Mouse (Mus musculus): ENCODE measurements around the gene Klk1b1.
"Not testable (repeated sequence)": the region's sequence is repeated elsewhere in the genome, so short reads cannot be mapped to it uniquely, and the experiment has no call there.

Gene Klk1b1

DNA sequence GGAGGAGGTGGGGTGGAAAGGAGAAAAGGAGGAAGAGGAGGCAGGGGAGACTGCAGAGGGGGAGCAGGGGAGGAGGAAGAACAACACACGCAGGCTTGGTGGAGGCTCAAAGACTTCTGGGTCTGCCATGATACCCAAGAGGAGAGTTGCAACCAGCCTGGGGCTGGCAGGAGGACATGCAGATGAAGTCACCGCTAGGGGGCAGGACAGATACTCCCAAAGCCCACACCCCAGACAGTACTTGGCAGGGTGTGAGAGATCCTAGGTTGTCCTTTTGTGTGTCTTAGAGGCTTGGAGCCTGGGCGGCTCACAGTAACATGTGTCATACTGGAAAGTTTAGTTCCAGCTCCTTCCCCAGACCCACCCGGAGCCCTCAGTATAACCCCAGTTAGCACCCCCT, 38.0 kb upstream of the Klk1b1 start:
- Histone ChIP-seq H3K4me3 (replicated peaks; ENCODE audit: low read length) (no peak overlapping the region), H3K27me3 (ENCODE audit: insufficient read depth, low read length) (0 out of 2 replicates have a peak, but pooled peaks cover 2% of the 10 kb centered on the region), H3K9me3 (ENCODE audit: low read length) (0 out of 2 replicates have a peak, but pooled peaks cover 3% of the 10 kb centered on the region), H3K36me3 (ENCODE audit: insufficient read depth, low read length) (no peaks in the 10 kb centered on the region), H3K4me1 (replicated peaks; ENCODE audit: low read depth, low read length) (no peaks in the 10 kb centered on the region)
- peak; percentile 41 for TF ChIP-seq CTCF (conservative IDR thresholded peaks at IDR 0.05; ENCODE audit: low read length)
- no peak for TF ChIP-seq NANOG (IDR thresholded peaks at IDR 0.05; ENCODE audit: borderline replicate concordance, low read length)
- TF ChIP-seq POU5F1 (IDR thresholded peaks at IDR 0.05; ENCODE audit: borderline replicate concordance, low read length), result no peak

DNA sequence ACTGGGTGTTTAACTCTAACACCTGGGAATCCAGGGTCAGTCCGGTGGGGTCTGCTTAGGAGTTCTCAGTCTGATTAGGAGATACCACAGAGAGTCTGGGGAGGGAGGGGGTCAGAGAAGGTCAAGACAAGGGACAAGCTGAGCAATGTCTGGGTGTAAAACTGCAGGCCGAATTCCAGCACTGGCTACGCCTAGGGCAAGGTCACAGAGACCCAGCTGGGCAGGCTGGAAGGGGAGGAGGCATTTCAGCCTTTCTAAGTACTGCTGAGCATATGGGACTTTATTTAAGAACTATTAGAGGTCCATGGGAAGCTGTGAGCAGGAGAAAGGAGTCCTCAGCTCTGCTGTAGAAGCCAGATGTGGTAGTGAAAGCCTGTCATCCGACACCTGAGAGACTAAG, 34.2 kb upstream of the Klk1b1 start:
- Histone ChIP-seq H3K4me1 (replicated peaks; ENCODE audit: low read depth, low read length) (no peaks in the 10 kb centered on the region), H3K36me3 (ENCODE audit: insufficient read depth, low read length) (no peaks in the 10 kb centered on the region), H3K4me3 (replicated peaks; ENCODE audit: low read length) (no peak overlapping the region), H3K27me3 (ENCODE audit: insufficient read depth, low read length) (0 out of 2 replicates have a peak, but pooled peaks cover 2% of the 10 kb centered on the region), H3K9me3 (ENCODE audit: low read length) (0 out of 2 replicates have a peak, but pooled peaks cover 3% of the 10 kb centered on the region)
- TF ChIP-seq CTCF (conservative IDR thresholded peaks at IDR 0.05; ENCODE audit: low read length) (no peak), POU5F1 (IDR thresholded peaks at IDR 0.05; ENCODE audit: borderline replicate concordance, low read length) (no peak), NANOG (IDR thresholded peaks at IDR 0.05; ENCODE audit: borderline replicate concordance, low read length) (no peak)

DNA sequence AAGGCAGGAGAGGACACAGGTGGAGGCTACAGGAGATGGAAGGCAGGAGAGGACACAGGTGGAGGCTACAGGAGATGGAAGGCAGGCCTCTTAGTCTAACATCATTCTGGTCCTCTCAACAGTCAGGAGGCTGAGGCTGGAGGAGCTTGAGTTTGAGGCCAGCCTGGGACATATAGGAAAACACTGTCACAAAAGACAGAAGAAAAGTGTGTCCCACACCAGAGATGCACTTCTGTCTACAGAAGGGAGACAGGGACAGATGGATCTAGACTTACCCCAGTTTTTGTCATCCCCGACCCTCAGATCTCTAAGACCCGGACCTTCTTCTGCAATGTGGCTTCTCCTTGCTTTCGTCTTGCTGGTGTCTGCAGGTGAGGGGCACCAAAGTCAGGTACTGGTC, 33.1 kb upstream of the Klk1b1 start, which contains the start of gene Klk15:
Klk15 (plus strand) TSS at position 301 of the 400 bp plus-strand sequence.
- Histone ChIP-seq H3K4me3 (replicated peaks; ENCODE audit: low read length) (no peak within 1 kb of the TSS), H3K9me3 (ENCODE audit: low read length) (0 out of 2 replicates have a peak, but pooled peaks cover 3% of the 10 kb centered on the region), H3K36me3 (ENCODE audit: insufficient read depth, low read length) (no peaks in the 10 kb centered on the region), H3K27me3 (ENCODE audit: insufficient read depth, low read length) (no peaks in the 10 kb centered on the region), H3K4me1 (replicated peaks; ENCODE audit: low read depth, low read length) (no peaks in the 10 kb centered on the region)
- no peak for TF ChIP-seq POU5F1 (IDR thresholded peaks at IDR 0.05; ENCODE audit: borderline replicate concordance, low read length)
- no peak for TF ChIP-seq NANOG (IDR thresholded peaks at IDR 0.05; ENCODE audit: borderline replicate concordance, low read length)
- TF ChIP-seq CTCF (conservative IDR thresholded peaks at IDR 0.05; ENCODE audit: low read length), result no peak

DNA sequence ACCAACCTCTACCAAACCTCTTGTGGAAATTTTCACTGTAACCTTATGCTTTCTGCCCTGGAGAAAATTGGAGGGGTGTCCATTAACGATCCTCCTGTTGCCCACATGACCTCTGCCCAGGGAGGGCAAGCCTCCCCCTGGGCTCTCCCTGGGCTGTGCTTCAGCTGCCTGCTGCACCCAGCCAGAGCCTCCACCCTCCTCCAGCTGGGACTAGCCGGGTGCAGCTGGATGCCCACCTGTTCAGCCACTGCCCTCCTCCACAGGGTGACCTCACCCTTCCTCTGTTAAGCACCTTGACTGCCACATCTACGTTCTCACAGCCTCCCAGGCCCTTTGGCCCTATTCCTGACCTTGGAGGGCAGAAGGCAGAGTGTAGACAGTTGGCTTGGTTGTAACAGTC, 31.8 kb upstream of the Klk1b1 start:
- no peaks in the 10 kb centered on the region for H3K4me1 ChIP-seq (replicated peaks; ENCODE audit: low read depth, low read length)
- no peaks in the 10 kb centered on the region for H3K36me3 ChIP-seq (ENCODE audit: insufficient read depth, low read length)
- TF ChIP-seq CTCF (conservative IDR thresholded peaks at IDR 0.05; ENCODE audit: low read length), result no peak
- TF ChIP-seq POU5F1 (IDR thresholded peaks at IDR 0.05; ENCODE audit: borderline replicate concordance, low read length), result no peak
- TF ChIP-seq NANOG (IDR thresholded peaks at IDR 0.05; ENCODE audit: borderline replicate concordance, low read length), result no peak
- 0 out of 2 replicates have a peak, but pooled peaks cover 3% of the 10 kb centered on the region for H3K27me3 ChIP-seq (ENCODE audit: insufficient read depth, low read length)
- H3K9me3 ChIP-seq (ENCODE audit: low read length), result peaks cover 12% of the 10 kb centered on the region
- no peak overlapping the region for H3K4me3 ChIP-seq (replicated peaks; ENCODE audit: low read length)

GRCm38 (mm10) chr7:43936551-43936950, 30.0 kb upstream of the Klk1b1 start:
- TF ChIP-seq NANOG (IDR thresholded peaks at IDR 0.05; ENCODE audit: borderline replicate concordance, low read length) (no peak), POU5F1 (IDR thresholded peaks at IDR 0.05; ENCODE audit: borderline replicate concordance, low read length) (no peak), CTCF (conservative IDR thresholded peaks at IDR 0.05; ENCODE audit: low read length) (no peak)
- Histone ChIP-seq H3K27me3 (ENCODE audit: insufficient read depth, low read length) (0 out of 2 replicates have a peak, but pooled peaks cover 3% of the 10 kb centered on the region), H3K4me3 (replicated peaks; ENCODE audit: low read length) (no peak overlapping the region), H3K4me1 (replicated peaks; ENCODE audit: low read depth, low read length) (no peaks in the 10 kb centered on the region), H3K9me3 (ENCODE audit: low read length) (peaks cover 14% of the 10 kb centered on the region), H3K36me3 (ENCODE audit: insufficient read depth, low read length) (no peaks in the 10 kb centered on the region)

- H3K4me3 ChIP-seq (replicated peaks; ENCODE audit: low read length); H3K36me3 ChIP-seq (ENCODE audit: insufficient read depth, low read length); H3K4me1 ChIP-seq (replicated peaks; ENCODE audit: low read depth, low read length); H3K27me3 ChIP-seq (ENCODE audit: insufficient read depth, low read length): not testable (repeated sequence)
- peaks cover 58% of the 10 kb centered on the region for H3K9me3 ChIP-seq (ENCODE audit: low read length)
Observed at GRCm38 (mm10) chr7:43942293-43942692, 24.3 kb upstream of the Klk1b1 start.

GRCm38 (mm10) chr7:43944727-43945264, 21.8 kb upstream of the Klk1b1 start:
- H3K27me3 ChIP-seq (ENCODE audit: insufficient read depth, low read length), result no peaks in the 10 kb centered on the region
- peaks cover 62% of the 10 kb centered on the region for H3K9me3 ChIP-seq (ENCODE audit: low read length)
- H3K4me1 ChIP-seq (replicated peaks; ENCODE audit: low read depth, low read length), result no peaks in the 10 kb centered on the region
- no peaks in the 10 kb centered on the region for H3K36me3 ChIP-seq (ENCODE audit: insufficient read depth, low read length)
- no peak overlapping the region for H3K4me3 ChIP-seq (replicated peaks; ENCODE audit: low read length)
- no peak for TF ChIP-seq NANOG (IDR thresholded peaks at IDR 0.05; ENCODE audit: borderline replicate concordance, low read length)
- no peak for TF ChIP-seq POU5F1 (IDR thresholded peaks at IDR 0.05; ENCODE audit: borderline replicate concordance, low read length)
- TF ChIP-seq CTCF (conservative IDR thresholded peaks at IDR 0.05; ENCODE audit: low read length), result no peak

DNA sequence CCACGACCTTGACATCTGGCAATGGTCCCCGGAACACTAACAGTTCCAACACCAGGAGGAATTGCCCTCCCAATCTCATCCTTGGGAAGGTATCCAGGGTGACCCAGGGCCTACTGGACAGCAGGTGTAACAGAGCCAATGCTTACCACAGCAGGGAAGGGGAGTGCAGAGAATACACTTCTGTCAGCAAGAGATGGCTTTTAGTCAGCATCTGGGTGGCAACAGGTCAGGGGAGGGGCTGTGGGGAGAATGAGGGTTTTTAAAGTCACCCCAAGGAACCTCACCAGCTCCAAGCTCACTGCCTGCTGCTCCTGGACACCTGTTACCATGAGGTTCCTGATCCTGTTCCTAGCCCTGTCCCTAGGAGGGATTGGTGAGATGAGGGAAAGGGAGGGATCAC, 16.2 kb upstream of the Klk1b1 start, which contains the start of gene Klk1b8:
Klk1b8 (plus strand) TSS at position 301 of the 400 bp plus-strand sequence.
- Histone ChIP-seq H3K27me3 (ENCODE audit: insufficient read depth, low read length) (no peaks in the 10 kb centered on the region), H3K4me3 (replicated peaks; ENCODE audit: low read length) (no peak within 1 kb of the TSS), H3K4me1 (replicated peaks; ENCODE audit: low read depth, low read length) (no peaks in the 10 kb centered on the region), H3K9me3 (ENCODE audit: low read length) (peaks cover 33% of the 10 kb centered on the region), H3K36me3 (ENCODE audit: insufficient read depth, low read length) (no peaks in the 10 kb centered on the region)
- TF ChIP-seq NANOG (IDR thresholded peaks at IDR 0.05; ENCODE audit: borderline replicate concordance, low read length), result no peak
- no peak for TF ChIP-seq POU5F1 (IDR thresholded peaks at IDR 0.05; ENCODE audit: borderline replicate concordance, low read length)
- TF ChIP-seq CTCF (conservative IDR thresholded peaks at IDR 0.05; ENCODE audit: low read length), result no peak

- no peak for TF ChIP-seq CTCF (conservative IDR thresholded peaks at IDR 0.05; ENCODE audit: low read length)
- Histone ChIP-seq H3K27me3 (ENCODE audit: insufficient read depth, low read length) (no peaks in the 10 kb centered on the region), H3K9me3 (ENCODE audit: low read length) (peaks cover 10% of the 10 kb centered on the region), H3K4me3 (replicated peaks; ENCODE audit: low read length) (no peak overlapping the region), H3K4me1 (replicated peaks; ENCODE audit: low read depth, low read length) (no peaks in the 10 kb centered on the region), H3K36me3 (ENCODE audit: insufficient read depth, low read length) (no peaks in the 10 kb centered on the region)
Observed at GRCm38 (mm10) chr7:43952703-43953102, 13.8 kb upstream of the Klk1b1 start.
